Mouse (Mus musculus) G1E-ER4 (cell line): ENCODE data around the gene Rock2. TPM values are rescaled to one million over a fixed set of nuclear protein-coding genes. Genes with fewer than 3 reads are reported as not detected.

ENCODE experiments used
- GATA1 ChIP-seq: IDR thresholded peaks from one replicate; pipeline ENCODE4 v1.8.0; 2012; ENCODE audit warnings: low read length, inconsistent platforms
- polyA plus RNA-seq: library from polyadenylated mRNA; stranded (reverse); fragments of >175 nt; gene quantifications from 2 replicates; pipeline ENCODE4 v1.2.3, GENCODE M21; 2012

Gene Rock2
- polyA plus RNA-seq, 1 experiment = 4.7 TPM

DNA sequence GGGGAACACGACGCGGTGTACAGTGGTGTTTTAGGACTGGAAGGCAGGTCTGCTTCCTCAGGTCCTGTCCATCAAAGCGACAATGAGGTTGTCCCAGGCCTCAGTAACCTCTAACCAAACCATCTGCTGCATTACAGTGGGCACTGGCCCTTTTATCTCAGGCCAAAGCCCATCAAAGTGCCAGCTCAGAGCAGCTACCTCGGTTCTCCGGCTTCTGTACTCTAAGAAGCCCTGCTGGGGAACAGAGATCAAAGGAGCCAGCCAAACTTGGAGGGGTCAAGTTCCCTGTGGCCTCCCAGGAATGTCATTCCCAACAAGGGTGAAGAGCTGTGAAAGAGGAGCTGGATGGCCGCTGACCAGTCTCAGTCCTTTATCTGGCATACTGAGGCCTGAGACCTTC is 11.6 kb upstream of the Rock2 start:
- no peak for TF ChIP-seq GATA1

DNA sequence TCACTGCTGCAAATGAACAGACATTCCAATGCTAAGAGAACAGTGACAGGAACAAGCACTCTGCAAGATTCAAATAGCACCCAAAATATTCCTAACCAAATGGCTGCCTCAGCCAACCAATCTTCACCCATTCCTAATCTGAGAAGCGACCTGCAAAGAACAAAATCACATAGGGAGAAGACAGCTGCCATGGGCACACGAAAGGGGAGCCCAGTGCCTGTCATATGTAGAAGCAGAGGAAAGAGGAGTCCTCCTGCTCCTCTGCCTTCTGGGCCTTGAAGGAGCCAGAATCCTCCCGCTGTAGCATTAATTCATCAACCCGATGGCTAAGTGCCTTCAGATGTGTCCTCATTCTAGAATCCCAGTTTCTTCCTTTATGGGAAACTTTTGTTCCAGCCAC is 10.2 kb upstream of the Rock2 start:
- TF ChIP-seq GATA1 = no peak

DNA sequence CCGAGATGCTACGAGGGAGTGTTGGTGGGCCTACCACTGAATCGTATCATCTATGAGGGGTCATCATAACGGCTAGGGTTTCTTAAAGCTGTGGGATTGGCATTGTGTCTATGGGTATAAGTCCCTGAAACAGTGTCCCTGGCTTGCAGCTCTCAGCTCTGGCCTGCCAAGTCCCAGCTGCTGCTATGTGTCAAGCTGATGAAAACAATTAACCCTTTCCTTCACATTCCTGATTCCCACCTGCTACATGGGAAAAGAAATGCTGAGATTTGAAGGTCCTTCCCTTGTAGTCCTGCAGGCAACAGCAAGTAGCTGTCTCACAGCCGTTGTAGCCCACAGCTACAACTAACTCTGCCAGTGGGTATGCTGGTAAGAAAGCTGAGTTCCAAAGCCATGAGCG is 8.3 kb upstream of the Rock2 start:
- TF ChIP-seq GATA1 = no peak

- no peak for TF ChIP-seq GATA1
Measured at GRCm38 (mm10) chr12:16893039-16893438, 1.7 kb upstream of the Rock2 start.

- no peak for TF ChIP-seq GATA1
Measured at GRCm38 (mm10) chr12:16893656-16894395, 869 bp upstream of the Rock2 start.

DNA sequence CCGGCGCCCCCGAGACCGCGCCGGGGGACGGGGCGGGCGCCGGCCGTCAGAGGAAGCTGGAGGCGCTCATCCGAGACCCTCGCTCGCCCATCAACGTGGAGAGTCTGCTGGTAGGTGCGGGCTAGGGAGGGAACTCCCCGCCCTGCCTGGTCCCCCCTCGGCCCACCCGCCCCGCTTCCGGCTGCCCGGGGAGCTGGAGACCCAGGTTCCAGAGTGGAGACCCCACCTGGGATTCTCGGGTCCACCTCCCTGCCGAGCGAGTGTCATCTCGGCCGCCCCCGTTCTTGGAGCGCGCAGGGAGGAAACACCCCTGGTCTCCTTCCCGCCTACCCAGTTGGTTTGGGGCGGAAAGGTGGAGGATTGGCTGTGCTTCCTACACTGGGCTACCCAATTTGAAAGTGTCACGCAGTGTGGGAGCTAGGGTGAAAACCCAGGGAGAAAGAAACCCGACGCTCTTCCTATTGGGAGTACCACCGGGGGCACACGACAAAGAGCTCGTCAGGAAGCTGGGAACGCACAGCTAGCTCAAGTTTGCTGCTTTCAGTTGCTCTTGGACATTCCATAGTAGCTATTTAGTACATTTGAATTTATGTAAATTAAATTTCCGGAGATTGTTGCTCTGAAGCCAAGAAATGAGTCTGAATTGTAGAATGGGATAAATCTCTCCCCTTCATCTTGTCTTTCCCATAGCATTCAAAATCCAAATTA is 680 bp downstream of the Rock2 start:
- no peak for TF ChIP-seq GATA1

GRCm38 (mm10) chr12:16896073-16896789 is 1.5 kb downstream of the Rock2 start:
- no peak for TF ChIP-seq GATA1

DNA sequence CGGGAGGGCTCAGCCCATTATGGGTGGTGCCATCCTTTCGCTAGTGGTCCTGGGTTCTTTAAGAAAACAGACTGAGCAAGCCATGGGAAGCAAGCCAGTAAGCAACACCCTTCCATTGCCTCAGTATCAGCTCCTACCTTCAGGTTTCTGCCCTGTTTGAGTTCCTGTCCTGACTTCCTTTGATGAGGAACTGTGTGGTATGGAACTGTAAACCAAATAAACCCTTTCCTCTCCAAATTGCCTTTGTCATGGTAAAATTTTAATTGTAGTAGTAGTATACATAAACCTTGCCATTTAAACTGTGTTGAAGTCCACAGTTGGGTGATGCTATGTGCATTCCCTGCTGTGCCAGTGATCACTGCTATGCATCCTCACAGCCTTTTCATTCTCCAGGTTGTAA is 2.5 kb downstream of the Rock2 start:
- TF ChIP-seq GATA1 = no peak

GRCm38 (mm10) chr12:16898221-16898620 is 3.5 kb downstream of the Rock2 start:
- TF ChIP-seq GATA1 = no peak

- TF ChIP-seq GATA1 = no peak
Measured at GRCm38 (mm10) chr12:16898790-16899189, 4.1 kb downstream of the Rock2 start.

GRCm38 (mm10) chr12:16900625-16901222 is 6.0 kb downstream of the Rock2 start:
- no peak for TF ChIP-seq GATA1

GRCm38 (mm10) chr12:16903949-16904635 is 9.4 kb downstream of the Rock2 start:
- no peak for TF ChIP-seq GATA1

DNA sequence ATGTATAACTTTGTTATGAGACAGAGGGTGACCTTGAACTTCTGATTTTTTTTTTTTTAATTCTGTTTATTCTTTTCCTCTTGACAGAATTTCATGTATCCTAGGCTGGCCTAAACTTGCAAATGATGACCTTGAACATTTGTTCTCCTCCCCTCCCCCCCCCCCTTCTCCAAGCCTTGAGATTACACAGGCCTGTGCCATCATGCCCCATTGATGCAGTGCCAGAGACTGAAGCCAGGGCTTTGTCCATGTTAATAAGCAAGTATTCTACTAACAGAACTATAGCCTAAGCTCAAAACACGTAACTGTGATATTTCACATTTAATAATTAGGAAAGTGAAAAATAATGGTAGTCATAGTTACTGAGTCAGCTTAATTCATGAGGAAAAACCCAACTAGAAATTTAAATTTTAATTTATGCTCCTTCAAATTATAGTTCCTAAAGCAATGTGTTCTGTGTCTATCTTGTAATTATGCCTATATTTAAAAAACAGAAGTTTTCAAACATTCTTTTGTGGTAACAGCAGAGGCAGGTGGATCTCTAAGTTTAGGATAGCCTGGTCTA is 12.7 kb downstream of the Rock2 start:
- TF ChIP-seq GATA1 = no peak

- no peak for TF ChIP-seq GATA1
Measured at GRCm38 (mm10) chr12:16907953-16908648, 13.4 kb downstream of the Rock2 start.

- no peak for TF ChIP-seq GATA1
Measured at GRCm38 (mm10) chr12:16911524-16911923, 16.8 kb downstream of the Rock2 start.

DNA sequence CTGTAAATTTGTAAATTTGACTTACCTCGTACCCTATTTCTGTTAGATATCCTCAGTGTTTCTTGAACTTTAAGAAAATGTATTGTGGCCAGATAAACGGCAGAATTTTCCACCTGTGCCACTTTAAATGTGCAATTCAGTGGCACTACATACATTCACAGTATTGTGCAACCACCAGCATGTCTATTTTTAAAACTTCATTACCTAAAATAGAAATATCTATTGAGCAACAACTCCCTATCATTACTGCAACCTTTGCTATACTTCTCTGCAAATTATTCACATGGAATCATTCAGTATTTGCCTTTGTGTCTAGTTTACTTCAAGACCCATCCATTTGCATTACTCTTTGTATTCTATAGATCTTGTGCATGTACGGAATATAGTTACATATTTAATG is 17.9 kb downstream of the Rock2 start:
- no peak for TF ChIP-seq GATA1
